Mouse (Mus musculus) skeletal muscle tissue, adult 2 months (tissue): ENCODE results near the gene Nek9.

ENCODE experiments used
- DNase-seq: peaks from one replicate; pipeline ENCODE4 v3.0.0-alpha.2; 2012; ENCODE audit warnings: low read depth, low spot score

The Nek9 gene

DNA sequence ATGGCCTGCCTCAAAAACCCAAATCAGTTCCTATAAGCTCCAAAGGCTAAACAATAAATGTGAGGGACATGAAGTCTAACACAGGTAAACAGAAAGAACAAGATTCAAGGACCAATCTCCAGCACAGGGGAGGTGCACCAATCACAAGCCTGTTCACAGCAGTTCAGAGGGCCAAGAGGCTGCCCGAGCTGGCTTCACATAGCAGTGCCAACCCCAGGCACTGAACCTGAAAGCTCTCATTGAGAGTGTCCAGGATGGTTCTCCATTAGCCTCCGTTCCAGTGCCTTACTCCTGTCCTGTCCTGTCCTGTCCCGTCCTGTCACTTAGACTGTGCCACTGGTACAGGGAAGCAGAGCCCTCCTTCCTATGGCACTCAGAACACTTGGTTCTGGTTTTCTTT is 8.0 kb upstream of the Nek9 start:
- no peak for DNase-seq

DNA sequence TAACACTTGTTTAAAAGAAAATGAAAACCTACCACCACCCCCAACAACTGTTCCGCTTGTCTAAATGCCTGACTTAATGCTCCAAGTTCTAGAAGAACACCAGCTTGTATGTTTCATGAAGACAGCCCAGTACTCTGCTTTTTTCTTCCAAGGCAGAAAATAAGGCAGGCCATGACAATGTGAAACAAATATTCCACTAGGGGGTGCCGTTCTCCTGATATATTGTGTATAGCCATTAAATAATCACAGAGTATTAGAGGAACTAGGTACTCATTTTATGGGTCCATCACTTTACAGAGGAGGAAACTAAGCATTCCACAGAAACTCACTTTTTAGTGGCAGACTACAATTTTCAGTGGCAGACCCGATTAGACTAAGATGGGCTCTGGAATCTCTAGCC is 7.2 kb upstream of the Nek9 start:
- peak; percentile 54 for DNase-seq

DNA sequence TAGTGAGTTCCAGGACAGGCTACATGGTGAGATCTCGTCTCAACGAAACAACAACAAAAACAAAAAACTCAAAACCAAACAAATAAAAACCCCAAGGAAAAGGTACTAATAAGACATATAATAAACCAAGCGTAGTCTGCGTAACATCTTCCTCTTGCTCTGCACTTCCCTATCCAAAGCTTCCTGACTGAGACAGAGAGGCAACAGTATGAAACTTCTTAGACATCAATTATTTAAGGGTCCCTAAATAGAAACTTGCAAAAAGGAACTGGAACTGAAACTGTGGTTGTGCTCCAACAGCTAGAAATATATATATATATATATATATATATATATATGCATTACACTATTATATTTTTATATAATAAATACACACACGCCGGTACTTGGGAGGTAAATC is 6.4 kb upstream of the Nek9 start:
- DNase-seq = no peak

GRCm38 (mm10) chr12:85344252-85344651 is 5.1 kb upstream of the Nek9 start:
- DNase-seq = no peak

DNA sequence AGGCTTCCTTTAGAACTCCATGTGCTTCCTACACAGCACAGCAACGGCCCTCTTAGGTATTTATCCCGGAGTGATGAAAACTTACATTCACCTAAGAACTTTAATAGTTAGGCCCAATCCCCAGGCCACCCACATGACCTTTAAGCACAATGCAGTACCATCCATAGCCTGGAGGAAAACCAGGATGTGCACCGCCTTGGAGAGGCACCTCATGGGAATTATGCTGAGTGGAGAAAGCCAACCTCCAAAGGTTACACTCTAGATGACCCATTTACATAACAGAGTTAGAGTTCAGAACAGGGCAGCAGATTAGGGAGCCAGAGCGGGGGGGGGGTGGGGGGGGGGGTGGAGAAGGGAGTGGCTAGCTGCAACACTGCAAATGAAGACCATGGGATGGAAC is 3.1 kb upstream of the Nek9 start:
- DNase-seq = no peak

DNA sequence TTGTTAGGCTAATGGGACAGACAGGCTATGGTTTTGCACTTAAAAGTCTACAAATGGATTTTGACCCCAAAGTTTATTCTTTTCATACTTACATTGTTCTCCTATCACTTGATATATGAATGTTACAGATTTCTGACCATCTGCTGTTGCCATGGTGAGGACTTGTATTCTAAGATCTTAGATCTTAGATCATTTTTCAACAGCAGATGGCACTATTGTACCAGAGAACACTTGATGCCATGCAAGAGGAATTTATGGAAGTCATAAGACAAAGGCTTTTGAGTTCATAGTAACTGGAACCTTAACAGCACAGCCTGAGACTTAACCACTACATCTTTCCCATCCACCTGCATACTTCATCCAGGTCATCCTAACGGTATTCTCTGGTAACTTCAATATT is 2.0 kb upstream of the Nek9 start:
- DNase-seq = peak; percentile 65

DNA sequence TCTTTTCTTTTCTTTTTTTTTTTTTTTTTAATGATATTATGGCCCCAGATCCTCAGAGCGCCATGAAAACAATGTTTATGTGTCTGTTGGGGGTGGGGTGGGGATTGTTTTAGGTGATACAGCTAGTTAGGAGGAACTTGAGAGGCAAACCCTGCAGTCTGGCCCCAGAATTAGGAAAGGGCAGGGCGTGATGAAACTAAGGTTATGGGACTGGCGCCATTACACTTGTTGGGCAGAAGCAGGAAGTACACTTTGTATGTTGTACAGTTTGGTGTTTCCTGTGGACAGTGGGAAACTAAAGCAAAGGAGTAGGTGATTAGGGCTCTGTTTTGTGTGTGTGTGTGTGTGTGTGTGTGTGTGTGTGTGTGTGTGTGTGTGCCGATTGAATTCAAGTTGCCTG is 785 bp upstream of the Nek9 start:
- DNase-seq = no peak

DNA sequence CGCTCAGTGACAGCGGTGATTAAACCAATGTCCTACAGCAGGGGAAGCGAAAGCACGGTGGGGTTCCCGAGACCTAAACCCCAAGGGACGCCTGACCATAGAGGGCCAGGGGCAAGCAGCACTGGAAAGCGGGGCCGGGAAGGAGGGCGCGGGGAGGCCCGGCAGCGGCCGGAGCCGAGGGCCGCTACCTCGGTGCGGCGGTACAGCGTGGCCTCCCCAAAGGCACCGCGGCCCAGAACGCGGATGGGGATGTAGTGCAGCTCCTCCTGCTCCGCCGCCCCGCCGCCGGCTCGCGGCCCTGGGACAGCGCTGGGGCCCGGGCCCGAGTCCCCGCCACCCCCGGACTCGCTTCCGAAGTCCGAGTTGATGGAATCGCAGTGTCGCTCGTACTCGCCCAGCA is 347 bp downstream of the Nek9 start:
- DNase-seq = no peak

DNA sequence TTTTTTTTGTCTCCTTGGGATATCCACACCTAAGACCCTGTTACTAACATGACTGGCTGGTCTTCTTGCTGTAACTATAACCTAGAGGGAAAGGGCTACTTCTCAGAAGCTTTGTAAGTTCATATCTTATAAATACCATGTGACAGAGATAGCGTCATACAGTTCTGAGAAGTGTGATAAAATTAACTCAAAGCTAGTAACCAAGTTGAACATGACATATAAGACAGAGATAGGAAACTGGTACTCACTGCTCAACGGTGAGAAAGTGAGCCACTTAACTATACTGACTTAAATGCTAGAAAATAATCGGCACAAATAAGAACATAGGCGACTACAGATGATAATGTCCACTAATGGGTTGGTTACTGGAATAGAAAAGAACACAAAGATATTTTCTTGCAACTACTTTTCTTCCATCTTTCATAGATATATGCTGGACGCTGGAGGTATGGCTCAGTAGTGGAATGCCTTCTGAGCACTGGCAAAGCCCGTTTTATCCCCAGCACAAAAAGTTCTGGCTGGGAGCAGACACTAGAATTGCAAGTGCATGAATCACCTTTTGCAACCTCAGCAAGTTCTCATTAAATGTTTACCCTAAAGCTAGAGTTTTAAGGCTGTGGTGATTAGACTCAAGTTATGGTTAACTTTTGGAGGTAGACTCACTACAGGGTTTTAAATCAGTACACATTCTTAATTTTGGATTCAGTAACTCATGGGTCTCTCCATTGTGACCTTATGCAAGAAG is 1.4 kb downstream of the Nek9 start:
- no peak for DNase-seq

- DNase-seq = no peak
Measured at GRCm38 (mm10) chr12:85330153-85330552, 9.0 kb downstream of the Nek9 start.

DNA sequence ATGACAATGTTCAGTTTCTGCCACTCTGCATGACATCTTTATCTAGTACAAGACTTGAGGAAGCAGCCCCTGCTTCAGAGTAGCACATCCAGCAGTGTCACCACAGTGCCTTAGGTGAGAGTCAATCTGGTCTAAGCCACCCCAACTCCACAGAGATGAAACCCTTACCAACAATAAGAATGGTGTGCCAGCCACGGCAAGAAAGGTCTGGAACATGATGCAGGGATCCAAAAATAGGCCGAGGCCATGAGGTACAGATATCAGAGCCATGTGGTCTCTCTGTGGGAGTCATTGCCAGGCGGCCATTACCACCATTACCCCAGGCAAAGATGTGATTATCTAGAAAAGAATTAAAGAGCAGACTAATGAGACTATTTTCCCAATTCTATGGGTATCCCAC is 30.5 kb downstream of the Nek9 start:
- no peak for DNase-seq

- DNase-seq = peak; percentile 86
Measured at GRCm38 (mm10) chr12:85305247-85305892, 33.8 kb downstream of the Nek9 start.

- DNase-seq = no peak
Measured at GRCm38 (mm10) chr12:85304725-85305124, 34.4 kb downstream of the Nek9 start.

DNA sequence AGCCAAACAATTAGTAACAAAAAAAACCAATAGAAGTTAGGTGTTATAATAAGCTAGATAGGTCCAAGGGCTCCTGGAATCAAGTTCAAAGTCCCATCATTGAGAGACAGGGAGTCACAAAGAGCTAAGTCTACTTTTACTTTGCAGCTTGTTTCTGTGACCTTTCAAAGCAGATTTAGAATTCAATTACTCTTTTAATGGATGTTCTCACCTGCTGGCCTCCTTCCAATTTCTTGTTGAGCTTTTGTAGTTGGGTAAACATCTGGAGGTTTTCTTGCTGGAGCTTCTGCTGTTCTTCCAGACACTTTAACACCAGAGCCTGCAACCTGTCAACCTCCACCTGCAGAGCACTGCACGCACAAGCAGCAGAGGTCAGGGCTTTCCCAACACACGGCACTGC is 35.9 kb downstream of the Nek9 start:
- no peak for DNase-seq

GRCm38 (mm10) chr12:85298835-85299180 is 40.4 kb downstream of the Nek9 start:
- no peak for DNase-seq

GRCm38 (mm10) chr12:85298127-85298834 is 40.9 kb downstream of the Nek9 start:
- DNase-seq = no peak

- no peak for DNase-seq
Measured at GRCm38 (mm10) chr12:85297345-85297997, 41.7 kb downstream of the Nek9 start.

GRCm38 (mm10) chr12:85296915-85297314 is 42.2 kb downstream of the Nek9 start:
- no peak for DNase-seq

GRCm38 (mm10) chr12:85295506-85295905 is 43.7 kb downstream of the Nek9 start:
- DNase-seq = no peak

- no peak for DNase-seq
Measured at GRCm38 (mm10) chr12:85292906-85293305, 46.3 kb downstream of the Nek9 start.

- no peak for DNase-seq
Measured at GRCm38 (mm10) chr12:85292288-85292687, 46.9 kb downstream of the Nek9 start.

DNA sequence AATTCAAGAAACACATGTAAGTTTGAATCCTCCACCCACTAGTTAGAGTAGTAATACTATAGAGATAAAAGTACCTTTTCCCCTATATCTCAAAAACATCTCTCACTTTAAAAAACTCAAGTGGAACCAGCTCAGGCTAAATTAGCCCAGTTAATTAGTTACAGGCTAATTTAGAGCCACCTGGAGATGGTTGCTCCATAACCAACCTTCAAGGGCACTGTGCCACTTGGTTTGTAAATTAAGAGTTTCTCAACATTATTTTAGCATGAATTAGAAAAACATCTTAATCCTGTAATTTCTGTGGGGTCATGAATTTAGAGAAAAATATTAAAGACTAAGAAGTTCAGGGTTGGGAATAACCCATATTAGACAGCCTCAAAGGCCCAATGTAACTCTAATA is 47.6 kb downstream of the Nek9 start:
- DNase-seq = no peak
